Mouse (Mus musculus) kidney, adult 2 months (tissue): ENCODE results near the gene Gm17402. TPM values are rescaled to one million over a fixed set of nuclear protein-coding genes. Genes with fewer than 3 reads are reported as not detected.

ENCODE experiments used
- DNase-seq: peaks from one replicate; pipeline ENCODE4 v3.0.0; 2021
- H3K27ac ChIP-seq: fragments of 200-500 bp; 2 replicates; pipeline ENCODE4 v1.5.1; 2012; ENCODE audit warnings: low read depth, low read length, control low read depth, inconsistent platforms; ENCODE audit not compliant: insufficient read depth
- H3K27me3 ChIP-seq: fragments of 200-500 bp; replicated peaks from 2 replicates; pipeline ENCODE4 v1.6.1; 2012; ENCODE audit warnings: mild to moderate bottlenecking, moderate library complexity, low read length, inconsistent platforms; ENCODE audit not compliant: control insufficient read depth, insufficient read depth
- H3K36me3 ChIP-seq: fragments of 200-500 bp; 2 replicates; pipeline ENCODE4 v1.6.1; 2012; ENCODE audit warnings: mild to moderate bottlenecking, moderate library complexity, low read length, inconsistent platforms; ENCODE audit not compliant: control insufficient read depth, insufficient read depth
- H3K4me1 ChIP-seq: fragments of 200-500 bp; 2 replicates; pipeline ENCODE4 v1.6.1; 2011; ENCODE audit warnings: low read length; ENCODE audit not compliant: control insufficient read depth, insufficient read depth
- H3K4me3 ChIP-seq: fragments of 200-500 bp; 2 replicates; pipeline ENCODE4 v1.5.1; 2011; ENCODE audit warnings: mild to moderate bottlenecking, low read depth, low read length, control low read depth; ENCODE audit not compliant: insufficient read depth
- CTCF ChIP-seq: fragments of 200-500 bp; conservative IDR thresholded peaks from 2 replicates; pipeline ENCODE4 v1.5.1; 2011; ENCODE audit warnings: low read depth, mild to moderate bottlenecking, control low read depth, low read length, moderate library complexity, mixed read lengths; ENCODE audit not compliant: insufficient read depth, insufficient read length
- POLR2A ChIP-seq: fragments of 200-500 bp; IDR thresholded peaks from one replicate; pipeline ENCODE4 v1.6.1; 2011; ENCODE audit warnings: low read depth, low read length, control low read depth
- WGBS: fragments of 180-500 bp; shearing (Covaris S2); methylation state at CpG from one replicate; pipeline ENCODE4 v1.1.7; 2018; 5-methylcytosine and 5-hydroxymethylcytosine counted together
- polyA plus RNA-seq: library from polyadenylated mRNA; depleted of rRNA; stranded (reverse); fragments of >200 nt; gene quantifications from 2 replicates; pipeline ENCODE4 v1.2.3, GENCODE M21; 2012

The Gm17402 gene
- polyA plus RNA-seq, 1 experiment = not detected

GRCm38 (mm10) chr3:67367481-67367880, 7.5 kb downstream of the Gm17402 start:
- no peak overlapping the region for H3K4me3 ChIP-seq
- no peak for TF ChIP-seq CTCF
- TF ChIP-seq POLR2A = no peak
- no peak overlapping the region for H3K27ac ChIP-seq
- no peaks in the 10 kb centered on the region for H3K4me1 ChIP-seq
- peak; percentile 7 for DNase-seq
- 48% methylated on average over 6 of the region's 6 CpGs for WGBS
- no peaks in the 10 kb centered on the region for H3K27me3 ChIP-seq
- H3K36me3 ChIP-seq = no peaks in the 10 kb centered on the region

GRCm38 (mm10) chr3:67366087-67366892, 8.7 kb downstream of the Gm17402 start:
- DNase-seq = no peak
- Histone ChIP-seq H3K4me1 (no peaks in the 10 kb centered on the region), H3K27me3 (no peaks in the 10 kb centered on the region), H3K27ac (no peak overlapping the region), H3K36me3 (no peaks in the 10 kb centered on the region), H3K4me3 (no peak overlapping the region)
- no peak for TF ChIP-seq CTCF
- 76% methylated on average over 4 of the region's 4 CpGs for WGBS

- no peaks in the 10 kb centered on the region for H3K27me3 ChIP-seq
- TF ChIP-seq CTCF (no peak), POLR2A (no peak)
- DNase-seq = no peak
- H3K4me3 ChIP-seq = no peak overlapping the region
- H3K4me1 ChIP-seq = no peaks in the 10 kb centered on the region
- no peak overlapping the region for H3K27ac ChIP-seq
- H3K36me3 ChIP-seq = no peaks in the 10 kb centered on the region
- WGBS = 78% methylated on average over 7 of the region's 7 CpGs
Observed at GRCm38 (mm10) chr3:67358376-67358775, 16.6 kb downstream of the Gm17402 start.

- Histone ChIP-seq H3K27ac (no peak overlapping the region), H3K4me3 (no peak overlapping the region), H3K4me1 (no peaks in the 10 kb centered on the region), H3K27me3 (no peaks in the 10 kb centered on the region), H3K36me3 (no peaks in the 10 kb centered on the region)
- WGBS = 92% methylated on average over 3 of the region's 3 CpGs
- TF ChIP-seq POLR2A = no peak
- TF ChIP-seq CTCF = no peak
- no peak for DNase-seq
Observed at GRCm38 (mm10) chr3:67352763-67353149, 22.2 kb downstream of the Gm17402 start.

- Histone ChIP-seq H3K4me1 (no peaks in the 10 kb centered on the region), H3K27ac (no peak overlapping the region), H3K27me3 (no peaks in the 10 kb centered on the region), H3K4me3 (no peak overlapping the region), H3K36me3 (no peaks in the 10 kb centered on the region)
- 34% methylated on average over 4 of the region's 5 CpGs for WGBS
- peak; percentile 34 for DNase-seq
- peak; percentile 64 for TF ChIP-seq CTCF
- TF ChIP-seq POLR2A = no peak
Observed at GRCm38 (mm10) chr3:67352128-67352762, 22.7 kb downstream of the Gm17402 start.

- 84% methylated on average over 12 of the region's 12 CpGs for WGBS
- H3K27me3 ChIP-seq = no peaks in the 10 kb centered on the region
- H3K4me1 ChIP-seq = no peaks in the 10 kb centered on the region
- H3K36me3 ChIP-seq = no peaks in the 10 kb centered on the region
- no peak overlapping the region for H3K27ac ChIP-seq
- DNase-seq = no peak
- H3K4me3 ChIP-seq = no peak overlapping the region
- no peak for TF ChIP-seq POLR2A
Observed at GRCm38 (mm10) chr3:67351406-67352127, 23.4 kb downstream of the Gm17402 start.

GRCm38 (mm10) chr3:67346674-67347073, 28.3 kb downstream of the Gm17402 start:
- no peaks in the 10 kb centered on the region for H3K36me3 ChIP-seq
- H3K4me1 ChIP-seq = no peaks in the 10 kb centered on the region
- no peaks in the 10 kb centered on the region for H3K27me3 ChIP-seq
- 69% methylated on average over 2 of the region's 2 CpGs for WGBS
- DNase-seq = no peak
- H3K4me3 ChIP-seq = no peak overlapping the region
- no peak overlapping the region for H3K27ac ChIP-seq
- TF ChIP-seq POLR2A (no peak), CTCF (no peak)
